Mouse (Mus musculus): ENCODE results near the gene 7420426K07Rik.

- no peak for TF ChIP-seq CTCF (IDR thresholded peaks at IDR 0.05; ENCODE audit: low read depth, low read length)
- no peak for TF ChIP-seq EP300 (IDR thresholded peaks at IDR 0.05; ENCODE audit: insufficient read depth, low read depth, low read length)
Measured at GRCm38 (mm10) chr9:98902819-98903218, at the start of gene 7420426K07Rik.
